Mouse (Mus musculus) testis, adult 2 months (tissue): Measurements from ENCODE around the gene Il2rb. TPM values are rescaled to one million over a fixed set of nuclear protein-coding genes. Genes with fewer than 3 reads are reported as not detected.

ENCODE experiments used
- H3K27ac ChIP-seq: fragments of 200-500 bp; 2 replicates; pipeline ENCODE4 v1.5.1; 2012; ENCODE audit warnings: low read depth, low read length; ENCODE audit not compliant: control insufficient read depth, insufficient read depth
- H3K27me3 ChIP-seq: fragments of 200-500 bp; 2 replicates; pipeline ENCODE4 v1.6.1; 2012; ENCODE audit warnings: mild to moderate bottlenecking, low read length, moderate library complexity; ENCODE audit not compliant: control insufficient read depth, insufficient read depth
- H3K36me3 ChIP-seq: fragments of 200-500 bp; 2 replicates; pipeline ENCODE4 v1.6.1; 2012; ENCODE audit warnings: mild to moderate bottlenecking, low read length; ENCODE audit not compliant: control insufficient read depth, insufficient read depth
- H3K4me1 ChIP-seq: fragments of 200-500 bp; 2 replicates; pipeline ENCODE4 v1.6.1; 2012; ENCODE audit warnings: low read length; ENCODE audit not compliant: control insufficient read depth, insufficient read depth
- H3K4me3 ChIP-seq: fragments of 200-500 bp; 2 replicates; pipeline ENCODE4 v1.5.1; 2012; ENCODE audit warnings: low read depth, mild to moderate bottlenecking, low read length, moderate library complexity, mixed read lengths; ENCODE audit not compliant: control insufficient read depth
- CTCF ChIP-seq: fragments of 200-500 bp; IDR thresholded peaks from 2 replicates; pipeline ENCODE4 v1.5.1; 2012; ENCODE audit warnings: low read depth, mild to moderate bottlenecking, inconsistent platforms, low read length, moderate library complexity; ENCODE audit not compliant: control insufficient read depth, insufficient read depth, insufficient replicate concordance
- POLR2A ChIP-seq: fragments of 200-500 bp; IDR thresholded peaks from 2 replicates; pipeline ENCODE4 v1.6.1; 2012; ENCODE audit warnings: low read depth, mild to moderate bottlenecking, inconsistent platforms, low read length, moderate library complexity; ENCODE audit not compliant: control insufficient read depth
- polyA plus RNA-seq: library from polyadenylated mRNA; depleted of rRNA; stranded (reverse); fragments of >200 nt; gene quantifications from 2 replicates; pipeline ENCODE4 v1.2.3, GENCODE M21; 2012

Gene Il2rb
- polyA plus RNA-seq, 1 experiment: 0.47 TPM

- no peaks in the 10 kb centered on the region for H3K4me1 ChIP-seq
- no peaks in the 10 kb centered on the region for H3K27me3 ChIP-seq
- no peak overlapping the region for H3K27ac ChIP-seq
- H3K4me3 ChIP-seq: no peak overlapping the region
- H3K36me3 ChIP-seq: no peaks in the 10 kb centered on the region
- no peak for TF ChIP-seq POLR2A
- TF ChIP-seq CTCF: no peak
Measured at GRCm38 (mm10) chr15:78493401-78494010, 1.6 kb downstream of the Il2rb start.

- no peaks in the 10 kb centered on the region for H3K4me1 ChIP-seq
- H3K27ac ChIP-seq: no peak overlapping the region
- no peaks in the 10 kb centered on the region for H3K36me3 ChIP-seq
- H3K4me3 ChIP-seq: no peak overlapping the region
- TF ChIP-seq CTCF: no peak
- TF ChIP-seq POLR2A: no peak
- no peaks in the 10 kb centered on the region for H3K27me3 ChIP-seq
Measured at GRCm38 (mm10) chr15:78491301-78491700, 3.8 kb downstream of the Il2rb start.

DNA sequence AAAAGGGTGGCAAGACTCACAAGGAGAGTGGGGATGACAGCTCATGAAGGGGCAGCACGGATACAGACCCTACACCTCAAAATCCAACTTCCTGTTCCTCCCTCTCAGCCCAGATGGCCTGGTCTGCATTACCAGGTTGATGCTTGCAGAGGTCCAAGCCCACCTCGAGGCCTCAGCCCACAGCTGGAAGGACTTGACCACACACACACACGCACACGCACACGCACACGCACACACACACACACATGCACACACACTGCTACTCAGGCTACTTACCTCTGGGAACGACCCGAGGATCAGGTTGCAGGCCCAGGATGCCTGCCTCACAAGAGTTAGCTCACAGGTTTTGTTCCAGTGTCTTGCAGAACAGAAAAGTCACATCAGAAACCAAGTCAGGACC, 5.2 kb downstream of the Il2rb start:
- H3K27me3 ChIP-seq: no peaks in the 10 kb centered on the region
- H3K4me1 ChIP-seq: no peaks in the 10 kb centered on the region
- H3K27ac ChIP-seq: no peak overlapping the region
- H3K36me3 ChIP-seq: no peaks in the 10 kb centered on the region
- no peak overlapping the region for H3K4me3 ChIP-seq
- no peak for TF ChIP-seq POLR2A
- TF ChIP-seq CTCF: no peak

DNA sequence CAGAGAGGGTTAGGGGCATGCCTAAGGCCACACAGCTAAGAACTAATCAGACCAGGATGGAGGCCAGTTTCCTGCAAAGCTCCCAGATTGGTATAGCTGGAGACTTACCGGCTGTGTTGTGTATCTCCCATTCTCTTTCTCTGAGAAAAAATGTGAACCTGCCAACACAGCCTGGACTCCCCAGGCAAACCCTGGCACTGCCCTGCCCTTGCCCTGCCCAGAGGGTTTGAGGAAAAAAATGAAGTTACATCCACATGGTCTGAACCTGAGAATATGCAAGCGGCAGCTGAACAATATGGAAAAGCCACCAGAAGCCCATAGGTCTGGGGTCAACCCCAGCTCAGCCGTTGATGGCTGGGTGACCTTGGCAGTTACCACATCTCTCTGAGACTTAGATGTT, 5.8 kb downstream of the Il2rb start:
- H3K27ac ChIP-seq: no peak overlapping the region
- H3K27me3 ChIP-seq: no peaks in the 10 kb centered on the region
- TF ChIP-seq CTCF (no peak), POLR2A (no peak)

GRCm38 (mm10) chr15:78487066-78487465, 8.0 kb downstream of the Il2rb start:
- Histone ChIP-seq H3K27me3 (no peaks in the 10 kb centered on the region), H3K36me3 (no peaks in the 10 kb centered on the region), H3K27ac (no peak overlapping the region), H3K4me3 (no peak overlapping the region), H3K4me1 (no peaks in the 10 kb centered on the region)
- TF ChIP-seq CTCF: no peak
- TF ChIP-seq POLR2A: no peak

More for the DNA sequence above, 5.8 kb downstream of the Il2rb start:
- H3K36me3 ChIP-seq: no peaks in the 10 kb centered on the region
- no peak overlapping the region for H3K4me3 ChIP-seq
- no peaks in the 10 kb centered on the region for H3K4me1 ChIP-seq

DNA sequence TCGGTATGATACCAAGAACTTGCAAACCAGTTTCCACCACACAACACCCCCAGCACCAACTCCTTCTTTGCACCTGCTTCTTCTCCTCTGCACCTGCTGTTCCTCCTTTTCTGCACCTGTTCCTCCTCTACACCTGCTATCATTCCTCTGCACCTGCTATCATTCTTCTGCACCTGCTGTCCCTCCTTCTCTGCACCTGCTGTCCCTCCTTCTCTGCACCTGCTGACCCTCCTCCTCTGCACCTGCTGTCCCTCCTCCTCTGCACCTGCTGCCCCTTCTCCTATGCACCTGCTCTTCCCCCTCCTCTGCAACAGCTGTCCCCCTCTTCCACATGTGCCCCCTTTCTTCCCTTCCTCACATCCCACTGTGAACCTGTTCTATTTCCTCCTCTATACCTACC, 8.5 kb downstream of the Il2rb start:
- Histone ChIP-seq H3K36me3 (no peaks in the 10 kb centered on the region), H3K27me3 (no peaks in the 10 kb centered on the region), H3K4me3 (no peak overlapping the region), H3K27ac (no peak overlapping the region), H3K4me1 (no peaks in the 10 kb centered on the region)
- TF ChIP-seq POLR2A (no peak), CTCF (no peak)

DNA sequence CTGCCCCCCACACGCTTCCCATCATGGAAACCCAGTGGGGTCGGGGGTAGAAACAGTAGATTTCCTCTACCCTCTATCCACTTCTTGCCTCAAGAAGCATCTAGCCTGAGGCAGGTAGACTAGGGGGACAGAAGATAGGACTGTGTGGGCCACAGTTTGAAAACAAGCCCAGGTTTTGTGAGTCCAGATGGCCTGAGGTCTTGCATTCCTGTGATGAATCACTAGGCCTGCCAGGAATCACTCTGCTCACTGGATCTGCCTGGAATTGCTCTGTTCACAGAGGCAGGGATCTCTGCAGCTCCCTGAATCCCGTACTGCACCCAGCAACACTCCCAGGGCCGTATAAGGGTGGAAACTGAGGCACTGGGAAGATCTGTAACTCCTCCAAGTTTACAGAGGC, 11.8 kb downstream of the Il2rb start:
- no peak overlapping the region for H3K4me3 ChIP-seq
- H3K27me3 ChIP-seq: no peaks in the 10 kb centered on the region
- H3K27ac ChIP-seq: no peak overlapping the region
- no peaks in the 10 kb centered on the region; the same call in 1 of the 2 replicates for H3K4me1 ChIP-seq
- H3K36me3 ChIP-seq: no peaks in the 10 kb centered on the region
- TF ChIP-seq CTCF (no peak), POLR2A (no peak)

- no peaks in the 10 kb centered on the region for H3K27me3 ChIP-seq
- no peak overlapping the region for H3K27ac ChIP-seq
- no peaks in the 10 kb centered on the region for H3K36me3 ChIP-seq
- TF ChIP-seq POLR2A: no peak
- TF ChIP-seq CTCF: no peak
- H3K4me1 ChIP-seq: no peaks in the 10 kb centered on the region; the same call in 1 of the 2 replicates
- H3K4me3 ChIP-seq: no peak overlapping the region
Measured at GRCm38 (mm10) chr15:78482518-78482917, 12.6 kb downstream of the Il2rb start.
